Mouse (Mus musculus): Measurements from ENCODE around the gene Cinp.

Gene Cinp

GRCm38 (mm10) chr12:110836729-110837128, 52.2 kb downstream of the Cinp start:
- peak; percentile 19 for DNase-seq (ENCODE audit: extremely low spot score, low spot score)

DNA sequence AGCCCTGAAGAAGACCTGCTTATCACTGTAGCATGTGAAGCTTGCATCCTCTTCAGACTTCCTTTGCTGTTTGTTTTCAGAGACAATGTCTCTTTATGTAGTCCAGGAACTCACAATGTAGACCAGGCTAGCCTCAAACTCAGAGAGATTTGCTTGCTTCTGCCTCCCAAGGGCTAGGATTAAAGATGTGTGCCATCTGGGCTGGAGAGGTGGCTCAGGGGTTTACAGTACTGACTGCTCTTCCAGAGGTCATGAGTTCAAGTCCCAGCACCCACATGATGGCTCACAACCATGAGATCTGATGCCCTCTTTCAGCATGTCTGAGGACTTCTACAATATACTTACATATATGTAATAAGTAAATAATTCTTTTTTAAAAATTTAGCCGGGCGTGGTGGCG, 53.8 kb downstream of the Cinp start:
- no peak for DNase-seq (ENCODE audit: extremely low spot score, low spot score)

GRCm38 (mm10) chr12:110830293-110831024, 58.5 kb downstream of the Cinp start:
- no peak for DNase-seq (ENCODE audit: extremely low spot score, low spot score)

DNA sequence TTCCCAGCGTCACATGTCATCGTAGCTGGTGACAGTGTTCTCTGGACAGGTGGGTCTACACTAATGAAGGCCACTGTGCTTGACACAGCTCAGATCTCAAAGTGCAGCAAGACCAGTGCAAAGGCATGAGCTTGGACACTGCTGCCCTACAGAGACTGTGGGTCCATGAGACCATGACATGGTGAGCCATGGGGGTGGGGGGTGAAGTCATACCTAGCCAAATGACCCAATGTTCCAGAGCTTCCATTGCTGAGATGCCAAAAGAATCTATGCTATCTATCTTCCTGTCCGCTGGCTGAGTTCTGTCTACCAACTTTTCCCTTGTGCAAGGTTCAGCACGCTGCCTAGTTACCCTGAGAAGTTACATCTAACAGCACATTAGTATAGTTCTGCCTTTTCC, 60.0 kb downstream of the Cinp start:
- DNase-seq (ENCODE audit: extremely low spot score, low spot score), result no peak

All from neural tube, embryonic 10.5 days (tissue).